ENCODE assay signal across 21 mouse cellular contexts in genomic region chr8:90379064-90379463, GRCm38 (mm10). TPM values are rescaled to one million over a fixed set of nuclear protein-coding genes. Genes with fewer than 3 reads are reported as not detected.
DNase-seq lines count a peak whose midpoint lies in the region; ATAC-seq and TF ChIP-seq lines count a peak whose summit lies in the region.
"Had no signal": no experiment of that assay in that cellular context is flagged by ENCODE, and none has a peak within 500 bp of the region (broad histone marks: within the 10 kb centered on the region; RNA-seq: fewer than 3 reads in every experiment).

No protein-coding gene starts in this region.

- H3K9me3 ChIP-seq in kidney, embryonic 15.5 days (replicated peaks), result no peaks in the 10 kb centered on the region
- no peaks in the 10 kb centered on the region for H3K9me3 ChIP-seq in hindbrain, embryonic 16.5 days (ENCODE audit: control insufficient read depth, low read length)
- H3K9me3 ChIP-seq: forebrain, embryonic 12.5 days; limb, embryonic 13.5 days; midbrain, embryonic 15.5 days had no signal

- WGBS in kidney, adult 2 months, result 73% methylated on average over 6 of the region's 6 CpGs
- WGBS in kidney, embryonic 15.5 days, result 88% methylated on average over 6 of the region's 6 CpGs
- 19% methylated on average over 6 of the region's 6 CpGs for WGBS in small intestine, adult 2 months
- 95% methylated on average over 6 of the region's 6 CpGs for whole genome bisulfite sequencing in hindbrain, embryonic 16.5 days
- 91% methylated on average over 6 of the region's 6 CpGs for WGBS in thymus, adult 2 months

- no peak for ATAC-seq in kidney, embryonic 15.5 days (replicated peaks; ENCODE audit: low FRiP score)
- ATAC-seq in granulocyte monocyte progenitor cell, adult 5-6 weeks (replicated peaks; ENCODE audit: poor library complexity, severe bottlenecking), result peak; percentile 76
- no peak for ATAC-seq in hindbrain, embryonic 16.5 days
- ATAC-seq: midbrain, embryonic 15.5 days had no signal

- no peaks in the 10 kb centered on the region for H3K27me3 ChIP-seq in kidney, adult 2 months (replicated peaks; ENCODE audit: control insufficient read depth, insufficient read depth, low read length)
- H3K27me3 ChIP-seq in kidney, embryonic 15.5 days, result no peaks in the 10 kb centered on the region
- no peaks in the 10 kb centered on the region for H3K27me3 ChIP-seq in small intestine, adult 2 months (ENCODE audit: control insufficient read depth, insufficient read depth, low read length)
- H3K27me3 ChIP-seq in hindbrain, embryonic 16.5 days (replicated peaks; ENCODE audit: control insufficient read depth, insufficient read depth, low read length), result no peaks in the 10 kb centered on the region
- H3K27me3 ChIP-seq in thymus, adult 2 months (ENCODE audit: control insufficient read depth, insufficient read depth, low read length), result no peaks in the 10 kb centered on the region
- H3K27me3 ChIP-seq: forebrain, embryonic 12.5 days; limb, embryonic 13.5 days; megakaryocyte, embryonic 14.5 days; midbrain, embryonic 15.5 days had no signal

- no peak for TF ChIP-seq CTCF in kidney, adult 2 months (conservative IDR thresholded peaks at IDR 0.05; ENCODE audit: insufficient read depth, insufficient read length, low read depth, low read length)
- no peak for TF ChIP-seq CTCF in small intestine, adult 2 months (IDR thresholded peaks at IDR 0.05; ENCODE audit: extremely low read depth, insufficient read length, insufficient replicate concordance, low read depth, low read length)
- TF ChIP-seq CTCF in thymus, adult 2 months (IDR thresholded peaks at IDR 0.05; ENCODE audit: borderline replicate concordance, control insufficient read depth, extremely low read depth, insufficient read depth, low read length, poor library complexity), result no peak

- no peak overlapping the region for H3K4me2 ChIP-seq in kidney, embryonic 15.5 days
- H3K4me2 ChIP-seq in hindbrain, embryonic 16.5 days (ENCODE audit: low read length), result no peak overlapping the region
- H3K4me2 ChIP-seq: forebrain, embryonic 12.5 days; limb, embryonic 13.5 days; midbrain, embryonic 15.5 days had no signal

- H3K27ac ChIP-seq in kidney, adult 2 months (ENCODE audit: insufficient read depth, low read depth, low read length), result no peak overlapping the region
- H3K27ac ChIP-seq in kidney, embryonic 15.5 days, result no peak overlapping the region
- peak overlapping the region; percentile 96 for H3K27ac ChIP-seq in small intestine, adult 2 months (ENCODE audit: insufficient read depth, low read depth, low read length)
- no peak overlapping the region for H3K27ac ChIP-seq in hindbrain, embryonic 16.5 days (ENCODE audit: low read depth, low read length)
- H3K27ac ChIP-seq in thymus, adult 2 months (ENCODE audit: control insufficient read depth, insufficient read depth, low read length), result no peak overlapping the region
- H3K27ac ChIP-seq: forebrain, embryonic 12.5 days; layer of hippocampus, adult 2 months; limb, embryonic 13.5 days; liver, embryonic 14.5 days; midbrain, embryonic 15.5 days had no signal

- no peak overlapping the region for H3K4me3 ChIP-seq in kidney, adult 2 months (ENCODE audit: insufficient read depth, low read depth, low read length)
- H3K4me3 ChIP-seq in kidney, embryonic 15.5 days (replicated peaks), result no peak overlapping the region
- H3K4me3 ChIP-seq in small intestine, adult 2 months (ENCODE audit: low read depth, low read length), result no peak overlapping the region
- no peak overlapping the region for H3K4me3 ChIP-seq in hindbrain, embryonic 16.5 days (ENCODE audit: low read length)
- H3K4me3 ChIP-seq in thymus, adult 2 months (ENCODE audit: control insufficient read depth, insufficient read depth, low read length), result no peak overlapping the region
- H3K4me3 ChIP-seq: forebrain, embryonic 12.5 days; layer of hippocampus, adult 2 months; limb, embryonic 13.5 days; megakaryocyte, embryonic 14.5 days; midbrain, embryonic 15.5 days had no signal

- H3K36me3 ChIP-seq in kidney, adult 2 months (ENCODE audit: control insufficient read depth, insufficient read depth, low read length), result no peaks in the 10 kb centered on the region
- H3K36me3 ChIP-seq in kidney, embryonic 15.5 days, result no peaks in the 10 kb centered on the region
- H3K36me3 ChIP-seq in small intestine, adult 2 months (ENCODE audit: control insufficient read depth, insufficient read depth, low read length), result no peaks in the 10 kb centered on the region
- H3K36me3 ChIP-seq in hindbrain, embryonic 16.5 days (ENCODE audit: control insufficient read depth, insufficient read depth, low read length), result no peaks in the 10 kb centered on the region
- H3K36me3 ChIP-seq in thymus, adult 2 months (ENCODE audit: control insufficient read depth, insufficient read depth, low read length), result no peaks in the 10 kb centered on the region
- H3K36me3 ChIP-seq: forebrain, embryonic 12.5 days; G1E; limb, embryonic 13.5 days; midbrain, embryonic 15.5 days had no signal

- no peaks in the 10 kb centered on the region for H3K4me1 ChIP-seq in kidney, adult 2 months (ENCODE audit: control insufficient read depth, insufficient read depth, low read length)
- H3K4me1 ChIP-seq in kidney, embryonic 15.5 days, result no peaks in the 10 kb centered on the region
- peaks cover 16% of the 10 kb centered on the region; the same call in 1 of the 2 replicates for H3K4me1 ChIP-seq in small intestine, adult 2 months (ENCODE audit: control insufficient read depth, insufficient read depth, insufficient read length, low read length)
- no peaks in the 10 kb centered on the region for H3K4me1 ChIP-seq in hindbrain, embryonic 16.5 days (ENCODE audit: control insufficient read depth, insufficient read depth, low read depth, low read length)
- H3K4me1 ChIP-seq in thymus, adult 2 months (replicated peaks; ENCODE audit: control insufficient read depth, insufficient read depth, low read length), result no peaks in the 10 kb centered on the region
- H3K4me1 ChIP-seq: forebrain, embryonic 12.5 days; limb, embryonic 13.5 days; megakaryocyte, embryonic 14.5 days; midbrain, embryonic 15.5 days had no signal

- peak; percentile 1 for DNase-seq in kidney, adult 2 months
- DNase-seq in lung, postnatal 10 days, result peak; percentile 5
- no peak for DNase-seq in right cerebral cortex, adult 18-20 months
- DNase-seq in thymus, adult 2 months, result no peak
- DNase-seq: adrenal gland, postnatal 36 days; cerebellum, adult 11-12 months; gastrocnemius, postnatal 10 days; kidney, postnatal 10 days; layer of hippocampus, postnatal 36 days; right cerebral cortex, postnatal 4 days had no signal

- TF ChIP-seq POLR2A in kidney, adult 2 months (IDR thresholded peaks at IDR 0.05; ENCODE audit: low read depth, low read length), result no peak
- TF ChIP-seq POLR2A in small intestine, adult 2 months (IDR thresholded peaks at IDR 0.05; ENCODE audit: low read depth, low read length), result no peak
- no peak for TF ChIP-seq POLR2A in thymus, adult 2 months (IDR thresholded peaks at IDR 0.05; ENCODE audit: control insufficient read depth, extremely low read depth, insufficient read depth, low read length, poor library complexity)

- no peak overlapping the region for H3K9ac ChIP-seq in kidney, embryonic 15.5 days
- no peak overlapping the region for H3K9ac ChIP-seq in hindbrain, embryonic 16.5 days (ENCODE audit: low read depth, low read length)
- H3K9ac ChIP-seq: forebrain, embryonic 12.5 days; limb, embryonic 13.5 days; liver, embryonic 14.5 days; midbrain, embryonic 15.5 days had no signal

RNA-seq across cellular contexts. Expression of gene Tox3, which starts 30.9 kb away (rescaled TPM):
- polyA plus RNA-seq in kidney, adult 2 months (2012; rRNA removed), result 8.9 and 11.2 TPM in 2 replicates
- polyA plus RNA-seq in kidney, embryonic 15.5 days (2015; fragmentation: Nextera tagmentation; extraction: Ambion mirVana), result 10.7 and 13.2 TPM in 2 replicates
- not detected in 2 replicates for total RNA-seq in granulocyte monocyte progenitor cell, adult 5-6 weeks (2014; fragmentation: Nextera tagmentation)
- not detected in 2 replicates for total RNA-seq in granulocyte monocyte progenitor cell, adult 5-6 weeks (2017)
- 9.8 and 19.4 TPM in 2 replicates for polyA plus RNA-seq in small intestine, adult 2 months (2012; rRNA removed)
- polyA plus RNA-seq in hindbrain, embryonic 16.5 days (2015; fragmentation: Nextera tagmentation; extraction: Ambion mirVana), result 11.2 and 12.8 TPM in 2 replicates
- polyA plus RNA-seq in thymus, adult 2 months (2012; rRNA removed), result 7.8 and 8.4 TPM in 2 replicates
- total RNA-seq: G1E had no signal
- polyA plus RNA-seq: G1E had no signal

Comparison
In these comparisons a context has a peak if more than half of its experiments do, and no peak if none do; other contexts are left out.
1. DNase-seq: peak in kidney, adult 2 months (single experiment) and lung, postnatal 10 days (single experiment); none in right cerebral cortex, adult 18-20 months (single experiment) and thymus, adult 2 months (single experiment).